Mouse (Mus musculus) megakaryocyte, embryonic 14.5 days (primary cell): ENCODE results near the gene Fam168a.

Experiments
- FLI1 ChIP-seq: IDR thresholded peaks from 2 replicates; pipeline ENCODE4 v1.6.1; 2012; ENCODE audit warnings: low read length, inconsistent platforms, mixed read lengths
- GATA1 ChIP-seq: IDR thresholded peaks from 3 replicates; pipeline ENCODE4 v1.6.1; 2012; ENCODE audit warnings: mixed read lengths, low read length, inconsistent platforms, borderline replicate concordance

DNA sequence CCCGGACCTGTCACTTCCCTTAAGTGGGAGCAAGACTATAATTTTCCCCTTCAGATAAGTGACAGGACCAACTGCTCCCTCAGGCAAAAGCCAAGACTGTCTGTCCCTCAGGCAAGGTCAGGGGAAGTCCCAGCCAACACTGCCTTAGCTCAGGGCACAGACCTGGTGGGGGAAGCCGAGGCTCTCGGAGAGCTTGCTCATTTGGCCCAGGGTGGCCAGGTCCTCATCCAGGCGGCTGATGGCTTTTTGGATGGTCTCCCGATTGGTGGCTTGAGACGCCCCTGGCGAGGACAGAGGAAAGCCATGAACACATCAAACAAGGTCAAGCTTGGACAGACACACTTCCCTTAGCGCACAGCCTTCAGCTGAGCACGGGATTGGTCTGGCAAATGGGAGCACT, 175.1 kb downstream of the Fam168a start:
- no peak for TF ChIP-seq FLI1
- no peak for TF ChIP-seq GATA1
